Comparison of ENCODE assay signal across 27 mouse cellular contexts in genomic region chr5:34395347-34395746, GRCm38 (mm10).
"Had no signal": no experiment of that assay in that cellular context is flagged by ENCODE, and none has a peak within 500 bp of the region (broad histone marks: within the 10 kb centered on the region; RNA-seq: fewer than 3 reads in every experiment).

No protein-coding gene starts in this region.

- H3K9me3 ChIP-seq: embryonic facial prominence, embryonic 10.5 days; embryonic facial prominence, embryonic 12.5 days; embryonic facial prominence, embryonic 13.5 days; embryonic facial prominence, embryonic 15.5 days; forebrain, embryonic 10.5 days; forebrain, embryonic 12.5 days; forebrain, embryonic 13.5 days; forebrain, embryonic 15.5 days had no signal

- H3K27me3 ChIP-seq: embryonic facial prominence, embryonic 12.5 days; embryonic facial prominence, embryonic 13.5 days; embryonic facial prominence, embryonic 15.5 days; forebrain, embryonic 12.5 days; forebrain, embryonic 13.5 days; forebrain, embryonic 15.5 days had no signal

- H3K36me3 ChIP-seq: embryonic facial prominence, embryonic 10.5 days; embryonic facial prominence, embryonic 12.5 days; embryonic facial prominence, embryonic 13.5 days; embryonic facial prominence, embryonic 15.5 days; forebrain, embryonic 12.5 days; forebrain, embryonic 15.5 days had no signal

- H3K9ac ChIP-seq: embryonic facial prominence, embryonic 12.5 days; embryonic facial prominence, embryonic 13.5 days; embryonic facial prominence, embryonic 15.5 days; forebrain, embryonic 12.5 days; forebrain, embryonic 13.5 days; forebrain, embryonic 15.5 days; forebrain, postnatal 0 days had no signal

- DNase-seq: cerebellum, adult 8-10 months; cerebellum, adult 9-10 months; cerebellum, adult 9-11 months; cerebellum, postnatal 10 days; cerebellum, postnatal 14 days; cerebellum, postnatal 25 days; cerebellum, postnatal 36 days; embryo, embryonic 11 days; forebrain, postnatal 0 days; gastrocnemius, adult 2 months; gastrocnemius, postnatal 10 days; gastrocnemius, postnatal 14 days; gastrocnemius, postnatal 25 days; gastrocnemius, postnatal 36 days; heart, adult 18-20 months; heart, adult 2 months had no signal

- H3K4me1 ChIP-seq: embryonic facial prominence, embryonic 10.5 days; embryonic facial prominence, embryonic 12.5 days; embryonic facial prominence, embryonic 15.5 days; forebrain, embryonic 10.5 days; forebrain, embryonic 12.5 days had no signal

- ATAC-seq: forebrain, embryonic 13.5 days; forebrain, embryonic 14.5 days; forebrain, embryonic 15.5 days; forebrain, embryonic 16.5 days had no signal

- H3K4me3 ChIP-seq: embryonic facial prominence, embryonic 10.5 days; embryonic facial prominence, embryonic 12.5 days; embryonic facial prominence, embryonic 13.5 days; embryonic facial prominence, embryonic 15.5 days; erythroblast, embryonic 14.5 days; forebrain, embryonic 10.5 days; forebrain, embryonic 12.5 days; forebrain, embryonic 13.5 days; forebrain, embryonic 15.5 days; gastrocnemius, adult 2 months; heart, adult 2 months had no signal

- H3K4me2 ChIP-seq: embryonic facial prominence, embryonic 12.5 days; embryonic facial prominence, embryonic 13.5 days; embryonic facial prominence, embryonic 15.5 days; forebrain, embryonic 12.5 days; forebrain, embryonic 13.5 days; forebrain, embryonic 15.5 days had no signal

- H3K27ac ChIP-seq: embryonic facial prominence, embryonic 10.5 days; embryonic facial prominence, embryonic 12.5 days; embryonic facial prominence, embryonic 13.5 days; embryonic facial prominence, embryonic 15.5 days; forebrain, embryonic 10.5 days; forebrain, embryonic 12.5 days; forebrain, embryonic 13.5 days; forebrain, embryonic 15.5 days; gastrocnemius, adult 2 months; heart, adult 2 months had no signal
